Mouse (Mus musculus): ENCODE measurements around the gene Ptpa. TPM values are rescaled to one million over a fixed set of nuclear protein-coding genes. Genes with fewer than 3 reads are reported as not detected.

Ptpa gene
- polyA plus RNA-seq, 1 experiment from 2014 or later, result 70.2 TPM

- DNase-seq (ENCODE audit: low spot score), result no peak
- 95% methylated on average over 4 of the region's 4 CpGs for WGBS
- Histone ChIP-seq H3K4me1 (ENCODE audit: control insufficient read depth, insufficient read depth, low read length) (no peaks in the 10 kb centered on the region), H3K27ac (replicated peaks; ENCODE audit: low read depth, low read length) (no peak overlapping the region), H3K9me3 (ENCODE audit: control insufficient read depth, low read length) (no peaks in the 10 kb centered on the region), H3K4me3 (ENCODE audit: low read depth, low read length) (no peak overlapping the region), H3K27me3 (replicated peaks; ENCODE audit: control insufficient read depth, insufficient read depth, low read length) (no peaks in the 10 kb centered on the region), H3K36me3 (ENCODE audit: control insufficient read depth, insufficient read depth, low read length) (peaks cover 81% of the 10 kb centered on the region), H3K4me2 (ENCODE audit: low read depth, low read length) (no peak overlapping the region), H3K9ac (ENCODE audit: low read depth, low read length) (no peak overlapping the region)
- ATAC-seq (ENCODE audit: low read depth), result no peak
Observed at GRCm38 (mm10) chr2:30381377-30381725, 34.5 kb upstream of the Ptpa start.

DNA sequence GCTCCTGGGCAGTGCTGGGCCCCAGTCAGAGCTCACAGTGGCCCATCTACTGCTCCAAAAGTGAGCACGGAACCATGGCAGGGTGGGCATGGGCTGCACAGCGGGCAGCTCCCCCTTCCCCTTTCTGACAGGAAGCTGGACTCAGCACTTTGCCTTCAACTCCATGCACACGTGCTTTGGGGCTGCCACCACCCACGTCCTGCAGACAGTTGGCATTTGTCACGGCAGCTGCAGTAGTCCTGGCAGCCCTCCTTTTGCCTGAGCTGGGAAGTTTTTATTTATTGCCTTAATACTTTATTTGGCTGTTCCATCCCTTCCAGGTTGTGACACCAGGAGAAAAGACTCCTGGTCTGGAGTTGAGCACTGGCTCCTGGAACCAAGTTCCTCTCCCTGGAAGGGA lies 31.0 kb upstream of the Ptpa start:
- ATAC-seq (ENCODE audit: low read depth), result no peak
- Histone ChIP-seq H3K4me3 (ENCODE audit: low read depth, low read length) (no peak overlapping the region), H3K9me3 (ENCODE audit: control insufficient read depth, low read length) (no peaks in the 10 kb centered on the region), H3K9ac (ENCODE audit: low read depth, low read length) (no peak overlapping the region), H3K27ac (replicated peaks; ENCODE audit: low read depth, low read length) (no peak overlapping the region), H3K36me3 (ENCODE audit: control insufficient read depth, insufficient read depth, low read length) (peaks cover 48% of the 10 kb centered on the region), H3K4me2 (ENCODE audit: low read depth, low read length) (no peak overlapping the region), H3K27me3 (replicated peaks; ENCODE audit: control insufficient read depth, insufficient read depth, low read length) (no peaks in the 10 kb centered on the region), H3K4me1 (ENCODE audit: control insufficient read depth, insufficient read depth, low read length) (no peaks in the 10 kb centered on the region)
- 72% methylated on average over 5 of the region's 5 CpGs for WGBS
- no peak for DNase-seq (ENCODE audit: low spot score)

DNA sequence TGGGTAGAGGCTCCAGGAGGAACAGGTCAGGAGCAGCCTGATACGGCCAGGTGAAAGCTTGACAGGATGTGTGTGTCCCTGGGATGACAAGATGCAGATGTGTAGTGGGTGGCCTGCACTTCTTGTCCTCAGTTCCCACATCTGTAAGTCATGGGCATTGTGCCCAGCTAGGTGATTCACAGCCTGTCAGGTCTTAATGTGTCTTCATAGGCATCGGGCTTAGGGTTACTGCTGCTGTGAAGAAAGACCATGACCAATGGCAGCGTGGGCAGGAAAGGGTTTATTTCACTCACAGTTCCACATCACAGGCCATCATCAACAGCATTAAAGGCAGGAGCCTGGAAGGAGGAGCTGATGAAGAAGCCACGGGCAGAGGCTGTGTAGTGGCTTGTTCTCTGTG lies 30.2 kb upstream of the Ptpa start:
- Histone ChIP-seq H3K4me1 (ENCODE audit: control insufficient read depth, insufficient read depth, low read length) (no peaks in the 10 kb centered on the region), H3K9me3 (ENCODE audit: control insufficient read depth, low read length) (no peaks in the 10 kb centered on the region), H3K36me3 (ENCODE audit: control insufficient read depth, insufficient read depth, low read length) (peaks cover 42% of the 10 kb centered on the region), H3K4me3 (ENCODE audit: low read depth, low read length) (no peak overlapping the region), H3K27ac (replicated peaks; ENCODE audit: low read depth, low read length) (no peak overlapping the region), H3K4me2 (ENCODE audit: low read depth, low read length) (no peak overlapping the region), H3K27me3 (replicated peaks; ENCODE audit: control insufficient read depth, insufficient read depth, low read length) (no peaks in the 10 kb centered on the region), H3K9ac (ENCODE audit: low read depth, low read length) (no peak overlapping the region)
- WGBS, result 82% methylated on average over 4 of the region's 4 CpGs
- DNase-seq (ENCODE audit: low spot score) (no peak), ATAC-seq (ENCODE audit: low read depth) (no peak)

DNA sequence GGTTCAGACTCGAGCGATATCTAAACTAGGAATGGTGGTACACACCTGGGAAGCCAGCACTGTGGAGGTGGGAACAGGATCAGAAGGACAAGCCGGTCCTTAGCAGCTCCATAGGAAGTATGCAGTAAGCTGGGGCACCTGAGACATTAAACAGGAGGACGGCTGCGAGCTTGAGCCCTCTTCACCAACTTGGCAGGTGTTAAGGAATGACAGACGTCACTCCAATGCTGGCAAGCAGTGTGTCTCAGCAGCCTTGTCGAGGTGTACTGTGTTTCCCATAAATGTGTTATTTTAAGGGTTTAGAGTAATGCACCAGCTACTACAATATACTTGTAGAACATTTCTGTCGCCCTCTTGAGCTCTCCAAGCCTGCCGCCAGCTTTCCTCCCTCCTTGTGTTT lies 28.9 kb upstream of the Ptpa start:
- no peak for ATAC-seq (ENCODE audit: low read depth)

GRCm38 (mm10) chr2:30389000-30389399 lies 26.8 kb upstream of the Ptpa start:
- Histone ChIP-seq H3K27me3 (replicated peaks; ENCODE audit: control insufficient read depth, insufficient read depth, low read length) (no peaks in the 10 kb centered on the region), H3K4me2 (ENCODE audit: low read depth, low read length) (no peak overlapping the region), H3K27ac (replicated peaks; ENCODE audit: low read depth, low read length) (no peak overlapping the region), H3K9me3 (ENCODE audit: control insufficient read depth, low read length) (no peaks in the 10 kb centered on the region), H3K4me3 (ENCODE audit: low read depth, low read length) (no peak overlapping the region), H3K4me1 (ENCODE audit: control insufficient read depth, insufficient read depth, low read length) (peaks cover 6% of the 10 kb centered on the region; the same call in 1 of the 2 replicates), H3K9ac (ENCODE audit: low read depth, low read length) (no peak overlapping the region), H3K36me3 (ENCODE audit: control insufficient read depth, insufficient read depth, low read length) (peaks cover 9% of the 10 kb centered on the region; the same call in 1 of the 2 replicates)
- WGBS, result 92% methylated on average over 2 of the region's 2 CpGs
- ATAC-seq (ENCODE audit: low read depth) (no peak), DNase-seq (ENCODE audit: low spot score) (no peak)

More for the DNA sequence above, 28.9 kb upstream of the Ptpa start:
- DNase-seq (ENCODE audit: low spot score), result no peak
- Histone ChIP-seq H3K27ac (replicated peaks; ENCODE audit: low read depth, low read length) (no peak overlapping the region), H3K27me3 (replicated peaks; ENCODE audit: control insufficient read depth, insufficient read depth, low read length) (no peaks in the 10 kb centered on the region), H3K9ac (ENCODE audit: low read depth, low read length) (no peak overlapping the region), H3K4me2 (ENCODE audit: low read depth, low read length) (no peak overlapping the region), H3K36me3 (ENCODE audit: control insufficient read depth, insufficient read depth, low read length) (peaks cover 30% of the 10 kb centered on the region; the same call in 1 of the 2 replicates), H3K9me3 (ENCODE audit: control insufficient read depth, low read length) (no peaks in the 10 kb centered on the region), H3K4me1 (ENCODE audit: control insufficient read depth, insufficient read depth, low read length) (no peaks in the 10 kb centered on the region), H3K4me3 (ENCODE audit: low read depth, low read length) (no peak overlapping the region)
- WGBS, result 84% methylated on average over 9 of the region's 9 CpGs

DNA sequence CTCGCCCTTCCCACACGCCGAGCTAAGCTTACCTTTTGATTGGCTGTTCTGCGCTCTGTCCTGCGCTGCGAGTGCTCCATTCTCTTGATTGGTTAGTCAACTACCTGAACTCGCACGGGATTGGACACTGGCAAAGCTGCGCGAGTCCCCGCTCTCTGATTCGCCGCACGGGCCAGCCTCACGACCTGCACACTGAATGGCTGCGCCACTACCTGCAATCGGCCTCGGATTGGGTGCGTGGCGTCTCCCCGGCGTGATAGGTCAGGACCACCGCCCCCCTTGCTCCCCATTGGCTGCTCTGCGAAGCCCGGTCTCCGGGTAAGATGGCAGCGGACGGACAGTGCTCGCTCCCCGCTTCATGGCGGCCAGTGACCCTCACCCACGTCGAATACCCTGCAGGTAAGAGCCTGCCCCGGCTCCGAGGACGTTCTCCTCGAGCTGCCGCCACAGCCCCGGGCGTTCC lies 23.7 kb upstream of the Ptpa start, which contains the start of gene Dolpp1:
Dolpp1 (plus strand) TSS at position 141 of the 463 bp plus-strand sequence.
- peak within 1 kb of the TSS; percentile 75 for H3K9ac ChIP-seq (ENCODE audit: low read depth, low read length)
- H3K27me3 ChIP-seq (replicated peaks; ENCODE audit: control insufficient read depth, insufficient read depth, low read length), result no peaks in the 10 kb centered on the region
- peak within 1 kb of the TSS; percentile 92 for H3K4me3 ChIP-seq (ENCODE audit: low read depth, low read length)
- H3K9me3 ChIP-seq (ENCODE audit: control insufficient read depth, low read length), result no peaks in the 10 kb centered on the region
- H3K4me2 ChIP-seq (ENCODE audit: low read depth, low read length), result peak within 1 kb of the TSS; percentile 94
- under 1% methylated on average over 36 of the region's 40 CpGs for WGBS
- peak; percentile 98 for ATAC-seq (ENCODE audit: low read depth)
- peak within 1 kb of the TSS; percentile 80 for H3K27ac ChIP-seq (replicated peaks; ENCODE audit: low read depth, low read length)
- H3K36me3 ChIP-seq (ENCODE audit: control insufficient read depth, insufficient read depth, low read length), result peaks cover 13% of the 10 kb centered on the region; the same call in 1 of the 2 replicates
- peaks cover 6% of the 10 kb centered on the region; the same call in 1 of the 2 replicates for H3K4me1 ChIP-seq (ENCODE audit: control insufficient read depth, insufficient read depth, low read length)
- peak; percentile 99 for DNase-seq (ENCODE audit: low spot score)

- H3K4me1 ChIP-seq (ENCODE audit: control insufficient read depth, insufficient read depth, low read length), result peaks cover 6% of the 10 kb centered on the region; the same call in 1 of the 2 replicates
- H3K36me3 ChIP-seq (ENCODE audit: control insufficient read depth, insufficient read depth, low read length), result peaks cover 20% of the 10 kb centered on the region; the same call in 1 of the 2 replicates
- peak overlapping the region; percentile 94 for H3K4me2 ChIP-seq (ENCODE audit: low read depth, low read length)
- H3K9ac ChIP-seq (ENCODE audit: low read depth, low read length), result peak overlapping the region; percentile 75
- H3K27ac ChIP-seq (replicated peaks; ENCODE audit: low read depth, low read length), result peak overlapping the region; percentile 80
- H3K9me3 ChIP-seq (ENCODE audit: control insufficient read depth, low read length), result no peaks in the 10 kb centered on the region
- peak; percentile 80 for ATAC-seq (ENCODE audit: low read depth)
- H3K4me3 ChIP-seq (ENCODE audit: low read depth, low read length), result peak overlapping the region; percentile 92
- DNase-seq (ENCODE audit: low spot score), result peak; percentile 89
- 0% methylated on average over 38 of the region's 54 CpGs for WGBS
- H3K27me3 ChIP-seq (replicated peaks; ENCODE audit: control insufficient read depth, insufficient read depth, low read length), result no peaks in the 10 kb centered on the region
Observed at GRCm38 (mm10) chr2:30392577-30393369, 23.1 kb upstream of the Ptpa start.

DNA sequence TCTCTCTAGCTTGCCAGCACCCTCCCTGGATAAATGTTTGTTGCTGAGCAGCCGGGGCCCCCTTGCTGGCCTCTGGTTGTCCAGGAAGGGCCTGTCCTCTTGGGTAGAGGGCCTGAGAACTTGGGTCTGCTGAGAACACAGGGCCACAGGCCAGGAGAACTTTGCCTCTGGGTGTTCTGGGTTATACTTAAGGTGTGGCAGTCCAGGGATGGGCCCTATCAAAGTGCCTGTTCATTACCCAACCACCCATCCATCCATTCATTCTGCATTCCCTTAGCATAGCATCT lies 22.5 kb upstream of the Ptpa start:
- peak overlapping the region; percentile 94 for H3K4me2 ChIP-seq (ENCODE audit: low read depth, low read length)
- peak overlapping the region; percentile 80 for H3K27ac ChIP-seq (replicated peaks; ENCODE audit: low read depth, low read length)
- DNase-seq (ENCODE audit: low spot score), result no peak
- H3K27me3 ChIP-seq (replicated peaks; ENCODE audit: control insufficient read depth, insufficient read depth, low read length), result no peaks in the 10 kb centered on the region
- H3K9ac ChIP-seq (ENCODE audit: low read depth, low read length), result peak overlapping the region; percentile 75
- no peak for ATAC-seq (ENCODE audit: low read depth)
- no peaks in the 10 kb centered on the region for H3K9me3 ChIP-seq (ENCODE audit: control insufficient read depth, low read length)
- peak overlapping the region; percentile 92 for H3K4me3 ChIP-seq (ENCODE audit: low read depth, low read length)
- H3K4me1 ChIP-seq (ENCODE audit: control insufficient read depth, insufficient read depth, low read length), result peaks cover 6% of the 10 kb centered on the region; the same call in 1 of the 2 replicates
- 60% methylated on average over 1 of the region's 1 CpGs for WGBS
- H3K36me3 ChIP-seq (ENCODE audit: control insufficient read depth, insufficient read depth, low read length), result peaks cover 21% of the 10 kb centered on the region; the same call in 1 of the 2 replicates

- no peak overlapping the region for H3K4me2 ChIP-seq (ENCODE audit: low read depth, low read length)
- WGBS, result 88% methylated on average over 7 of the region's 7 CpGs
- ATAC-seq (ENCODE audit: low read depth) (no peak), DNase-seq (ENCODE audit: low spot score) (no peak)
- no peak overlapping the region for H3K27ac ChIP-seq (replicated peaks; ENCODE audit: low read depth, low read length)
- peaks cover 6% of the 10 kb centered on the region; the same call in 1 of the 2 replicates for H3K4me1 ChIP-seq (ENCODE audit: control insufficient read depth, insufficient read depth, low read length)
- peak overlapping the region; percentile 25; the same call in 1 of the 2 replicates for H3K9ac ChIP-seq (ENCODE audit: low read depth, low read length)
- no peaks in the 10 kb centered on the region for H3K27me3 ChIP-seq (replicated peaks; ENCODE audit: control insufficient read depth, insufficient read depth, low read length)
- no peak overlapping the region for H3K4me3 ChIP-seq (ENCODE audit: low read depth, low read length)
- no peaks in the 10 kb centered on the region for H3K9me3 ChIP-seq (ENCODE audit: control insufficient read depth, low read length)
- peaks cover 44% of the 10 kb centered on the region for H3K36me3 ChIP-seq (ENCODE audit: control insufficient read depth, insufficient read depth, low read length)
Observed at GRCm38 (mm10) chr2:30395757-30396156, 20.1 kb upstream of the Ptpa start.
